Mouse (Mus musculus): ENCODE measurements around the gene Hnf4a.

DNA sequence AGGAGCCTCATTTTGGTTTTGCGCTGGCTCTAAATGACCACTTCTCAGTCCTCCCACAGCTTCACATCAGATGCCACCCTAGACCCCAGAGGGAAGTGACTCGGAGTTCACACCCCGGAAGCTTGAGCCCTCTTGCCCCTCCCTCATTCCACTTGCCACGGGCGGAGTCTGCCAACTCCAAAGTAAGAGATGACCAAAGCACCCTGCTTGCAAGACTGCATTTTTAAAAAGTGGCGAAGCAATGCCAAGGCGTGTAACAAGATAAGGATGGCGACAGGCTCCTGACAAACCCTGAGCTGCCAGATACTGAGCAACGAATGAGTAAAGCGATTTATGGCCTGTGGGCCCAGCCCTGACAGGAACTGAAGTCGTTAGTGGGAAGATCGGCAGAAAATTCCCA is 83.6 kb downstream of the Hnf4a start:
- TF ChIP-seq CTCF (IDR thresholded peaks at IDR 0.05; ENCODE audit: low read depth, low read length) (no peak), TAL1 (conservative IDR thresholded peaks at IDR 0.05; ENCODE audit: low read depth, low read length) (no peak), GATA1 (IDR thresholded peaks at IDR 0.05; ENCODE audit: borderline replicate concordance, low read length) (no peak), POLR2AphosphoS5 (IDR thresholded peaks at IDR 0.05; ENCODE audit: insufficient replicate concordance, low read depth, low read length) (no peak)
